Mouse (Mus musculus): ENCODE measurements around the gene Nhp2. TPM values are rescaled to one million over a fixed set of nuclear protein-coding genes. Genes with fewer than 3 reads are reported as not detected.
"Not testable (repeated sequence)": the region's sequence is repeated elsewhere in the genome, so short reads cannot be mapped to it uniquely, and the experiment has no call there.

Nhp2 gene
- polyA plus RNA-seq, 1 experiment from 2014 or later, result 155 TPM

DNA sequence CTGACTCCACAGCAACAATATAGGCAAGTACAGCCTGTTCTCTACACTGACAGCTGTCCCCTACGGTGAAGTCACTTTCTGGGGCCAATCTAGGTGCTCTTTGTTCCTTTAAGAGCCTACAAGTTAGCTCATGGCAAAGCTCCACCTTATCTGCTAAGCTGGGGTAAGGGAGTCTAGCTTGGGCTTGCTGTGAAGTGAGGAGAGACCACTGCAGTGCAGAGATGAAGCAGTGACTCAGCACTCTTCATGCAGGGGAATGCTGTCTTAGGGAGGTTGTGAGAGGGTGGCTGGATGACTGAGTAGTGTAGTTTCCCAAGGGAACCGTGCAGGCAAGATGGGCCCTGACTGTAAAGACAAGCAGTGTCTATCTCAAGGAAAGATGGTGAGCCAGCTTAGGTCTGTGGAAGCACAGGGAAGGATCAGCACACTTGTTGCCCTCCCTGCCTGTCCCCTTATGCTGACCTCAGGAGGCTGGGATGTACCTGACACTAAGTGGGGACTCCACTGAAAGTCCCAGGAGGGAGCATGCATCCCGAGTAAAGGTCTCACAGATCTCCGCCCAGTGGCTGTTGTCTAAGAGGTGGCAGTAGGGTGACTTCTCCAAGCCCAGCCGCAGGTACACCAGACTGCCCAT lies 5.8 kb downstream of the Nhp2 start:
- Histone ChIP-seq H3K9ac (no peak overlapping the region), H3K9me3 (no peaks in the 10 kb centered on the region), H3K4me2 (no peak overlapping the region), H3K27me3 (replicated peaks) (no peaks in the 10 kb centered on the region), H3K4me3 (replicated peaks) (no peak overlapping the region), H3K27ac (no peak overlapping the region), H3K4me1 (peaks cover 6% of the 10 kb centered on the region), H3K36me3 (peaks cover 45% of the 10 kb centered on the region)
- WGBS, result 75% methylated on average over 5 of the region's 5 CpGs
- no peak for ATAC-seq (ENCODE audit: insufficient read depth, low FRiP score, low read depth)

DNA sequence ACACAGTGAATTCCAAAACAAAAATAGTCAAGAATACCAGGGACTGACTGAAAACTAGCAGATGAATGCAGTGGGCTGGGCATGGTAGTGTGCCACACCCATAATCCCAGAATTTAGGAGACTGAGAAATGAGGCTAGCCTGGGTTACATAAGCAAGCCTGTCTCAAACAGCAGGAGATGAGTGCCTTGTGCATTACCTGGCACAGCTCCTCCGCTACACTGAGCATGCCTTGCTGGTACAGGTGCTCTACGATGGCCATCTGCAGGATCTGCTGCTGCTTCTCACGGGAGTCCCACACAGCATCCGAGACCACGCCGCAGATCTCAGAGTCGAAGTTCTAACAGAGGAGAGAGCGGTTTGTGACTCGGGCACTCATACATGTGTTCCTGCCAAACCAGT lies 7.9 kb downstream of the Nhp2 start:
- 92% methylated on average over 9 of the region's 9 CpGs for WGBS
- H3K36me3 ChIP-seq, result peaks cover 39% of the 10 kb centered on the region
- H3K4me2 ChIP-seq, result no peak overlapping the region
- ATAC-seq (ENCODE audit: insufficient read depth, low FRiP score, low read depth), result no peak
- no peak overlapping the region for H3K9ac ChIP-seq
- H3K27me3 ChIP-seq (replicated peaks), result no peaks in the 10 kb centered on the region
- no peaks in the 10 kb centered on the region for H3K9me3 ChIP-seq
- no peak overlapping the region for H3K27ac ChIP-seq
- no peak overlapping the region for H3K4me3 ChIP-seq (replicated peaks)
- no peaks in the 10 kb centered on the region for H3K4me1 ChIP-seq

DNA sequence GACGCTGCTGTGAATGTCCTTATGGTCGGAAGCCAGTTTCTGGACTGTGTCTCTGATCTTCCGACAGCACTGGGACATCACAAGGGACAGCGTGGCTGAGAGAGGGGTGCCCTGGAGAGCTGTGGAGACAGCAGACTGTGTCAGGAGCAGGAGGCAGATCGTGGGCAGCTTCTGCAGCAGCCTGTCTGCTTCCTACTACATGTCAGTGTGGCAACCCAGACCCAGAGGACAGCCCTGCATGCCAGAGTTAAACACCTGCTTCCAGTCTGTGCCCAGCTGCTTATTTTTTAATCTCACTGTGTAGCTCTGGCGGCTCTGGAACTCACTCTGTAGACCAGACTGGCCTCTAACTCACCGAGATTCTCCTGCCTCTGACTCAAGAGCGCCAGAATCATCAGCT lies 8.4 kb downstream of the Nhp2 start:
- Histone ChIP-seq H3K27ac (no peak overlapping the region), H3K36me3 (peaks cover 34% of the 10 kb centered on the region), H3K4me1 (no peaks in the 10 kb centered on the region), H3K27me3 (replicated peaks) (no peaks in the 10 kb centered on the region), H3K4me2 (no peak overlapping the region), H3K4me3 (replicated peaks) (no peak overlapping the region), H3K9me3 (no peaks in the 10 kb centered on the region), H3K9ac (no peak overlapping the region)
- WGBS, result 86% methylated on average over 8 of the region's 8 CpGs
- ATAC-seq (ENCODE audit: insufficient read depth, low FRiP score, low read depth), result no peak

DNA sequence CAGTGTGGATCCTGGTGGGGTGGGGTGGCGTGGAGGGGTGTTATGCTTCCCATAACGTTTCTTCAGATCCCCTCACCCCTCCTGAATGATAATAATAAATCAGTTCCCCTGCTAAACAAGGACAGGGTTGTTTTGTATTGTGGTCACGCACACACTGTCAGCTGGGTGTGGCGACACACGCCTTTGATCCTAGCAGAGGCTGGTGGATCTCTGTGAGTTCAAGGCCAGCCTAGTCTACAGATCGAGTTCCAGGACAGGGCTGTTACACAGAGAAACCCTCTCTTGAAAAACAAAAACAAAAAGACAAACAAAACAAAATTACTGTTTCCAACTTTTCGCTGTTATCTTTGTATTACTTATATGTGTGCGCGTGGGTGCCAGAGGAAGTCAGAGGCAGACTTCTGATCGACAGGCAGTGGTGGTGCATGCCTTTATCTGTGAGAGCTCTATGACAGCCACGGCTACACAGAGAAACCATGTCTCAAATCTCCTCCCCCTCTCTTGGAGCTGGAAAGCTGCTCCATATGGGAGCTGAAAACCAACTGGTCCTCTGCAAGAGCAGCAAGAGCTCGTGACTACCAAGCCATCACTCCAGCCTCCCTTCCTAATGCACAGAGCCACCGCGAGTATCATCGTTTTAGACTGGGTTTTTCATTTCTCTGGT lies 10.2 kb downstream of the Nhp2 start:
- WGBS, result 79% methylated on average over 15 of the region's 15 CpGs
- no peak for ATAC-seq (ENCODE audit: insufficient read depth, low FRiP score, low read depth)
- H3K9me3 ChIP-seq, result no peaks in the 10 kb centered on the region

DNA sequence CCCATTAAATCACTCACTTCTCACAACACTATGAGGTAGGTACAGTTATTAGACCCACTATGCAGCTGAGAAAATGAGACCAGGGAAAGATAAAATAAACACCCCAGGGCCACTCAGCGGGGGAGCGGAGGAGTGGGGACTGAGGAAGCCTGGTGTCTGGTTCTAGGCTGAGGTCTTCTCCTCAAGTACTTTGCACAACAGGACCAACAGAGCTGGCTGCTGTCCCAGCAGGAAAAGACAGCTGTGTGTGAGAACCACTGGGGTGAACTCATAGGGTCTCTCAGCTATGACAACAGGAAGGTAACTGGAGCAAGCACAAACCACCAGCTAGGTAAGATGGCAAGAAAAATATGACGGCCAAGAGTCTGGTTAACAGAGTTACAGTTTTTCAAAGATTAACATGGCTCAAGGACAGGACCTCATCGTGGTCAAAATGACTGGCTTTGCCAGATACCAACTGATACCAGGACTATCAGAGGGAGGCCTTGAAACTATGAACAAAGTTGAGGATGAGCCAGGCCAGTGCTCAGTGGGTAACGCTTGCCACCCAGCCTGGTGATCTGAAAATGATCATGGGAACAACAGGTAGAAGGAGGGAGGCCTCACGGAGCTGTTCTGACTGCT lies 12.7 kb downstream of the Nhp2 start:
- Histone ChIP-seq H3K4me1 (peaks cover 13% of the 10 kb centered on the region; the same call in 1 of the 2 replicates), H3K27ac (no peak overlapping the region), H3K27me3 (replicated peaks) (no peaks in the 10 kb centered on the region), H3K9ac (no peak overlapping the region), H3K4me2 (no peak overlapping the region), H3K4me3 (replicated peaks) (no peak overlapping the region), H3K9me3 (no peaks in the 10 kb centered on the region), H3K36me3 (peaks cover 4% of the 10 kb centered on the region; the same call in 1 of the 2 replicates)
- WGBS, result 80% methylated on average over 6 of the region's 6 CpGs
- ATAC-seq (ENCODE audit: insufficient read depth, low FRiP score, low read depth), result no peak

More for the DNA sequence above, 10.2 kb downstream of the Nhp2 start:
- peaks cover under 1% of the 10 kb centered on the region; the same call in 1 of the 2 replicates for H3K4me1 ChIP-seq
- peaks cover 16% of the 10 kb centered on the region for H3K36me3 ChIP-seq
- H3K27me3 ChIP-seq (replicated peaks), result no peaks in the 10 kb centered on the region
- no peak overlapping the region for H3K27ac ChIP-seq
- no peak overlapping the region for H3K4me2 ChIP-seq
- no peak overlapping the region for H3K4me3 ChIP-seq (replicated peaks)
- no peak overlapping the region for H3K9ac ChIP-seq

DNA sequence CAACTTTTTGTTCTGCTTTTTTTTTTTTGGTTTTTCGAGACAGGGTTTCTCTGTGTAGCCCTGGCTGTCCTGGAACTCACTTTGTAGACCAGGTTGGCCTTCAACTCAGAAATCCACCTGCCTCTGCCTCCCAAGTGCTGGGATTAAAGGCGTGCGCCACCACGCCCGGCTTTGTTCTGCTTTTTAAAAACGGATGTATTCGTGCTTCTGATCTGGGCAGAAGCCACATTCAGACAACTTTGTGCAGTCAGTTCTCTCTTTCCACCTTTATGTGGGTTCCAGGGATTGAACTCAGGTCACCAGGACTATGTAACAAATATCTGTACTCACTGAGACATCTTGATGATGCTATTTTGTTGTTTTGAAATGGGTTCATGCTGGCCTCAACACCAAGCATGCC lies 13.7 kb downstream of the Nhp2 start:
- peaks cover 20% of the 10 kb centered on the region; the same call in 1 of the 2 replicates for H3K4me1 ChIP-seq
- H3K27ac ChIP-seq; H3K36me3 ChIP-seq; H3K27me3 ChIP-seq (replicated peaks); ATAC-seq (ENCODE audit: insufficient read depth, low FRiP score, low read depth); H3K9me3 ChIP-seq; H3K4me3 ChIP-seq (replicated peaks); H3K4me2 ChIP-seq; H3K9ac ChIP-seq: not testable (repeated sequence)
- 95% methylated on average over 7 of the region's 7 CpGs for WGBS

DNA sequence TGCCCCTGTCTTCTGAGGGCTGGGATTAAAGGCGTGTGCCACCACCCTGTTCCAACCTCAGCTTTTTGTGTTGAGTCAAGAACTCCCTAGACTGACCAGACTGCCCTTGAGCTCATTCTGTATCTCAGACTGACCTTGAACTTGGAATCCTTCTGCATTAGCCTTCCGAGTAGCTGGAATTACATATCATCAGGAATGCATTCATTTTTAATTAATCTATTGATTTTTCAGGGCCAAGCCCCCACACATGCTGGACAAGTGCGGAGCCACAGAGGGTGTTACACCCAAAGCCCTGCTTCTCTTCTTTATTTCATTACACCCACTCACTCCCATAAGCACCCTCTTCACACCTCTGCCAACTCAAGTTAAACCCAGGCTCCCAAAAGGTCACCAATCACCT lies 14.2 kb downstream of the Nhp2 start:
- H3K4me1 ChIP-seq, result peaks cover 21% of the 10 kb centered on the region; the same call in 1 of the 2 replicates
- no peak overlapping the region for H3K4me2 ChIP-seq
- no peak overlapping the region for H3K27ac ChIP-seq
- 87% methylated on average over 3 of the region's 3 CpGs for WGBS
- no peaks in the 10 kb centered on the region; the same call in 1 of the 2 replicates for H3K36me3 ChIP-seq
- no peak overlapping the region for H3K9ac ChIP-seq
- H3K4me3 ChIP-seq (replicated peaks), result no peak overlapping the region
- H3K27me3 ChIP-seq (replicated peaks), result no peaks in the 10 kb centered on the region
- ATAC-seq (ENCODE audit: insufficient read depth, low FRiP score, low read depth), result no peak
- no peaks in the 10 kb centered on the region for H3K9me3 ChIP-seq

DNA sequence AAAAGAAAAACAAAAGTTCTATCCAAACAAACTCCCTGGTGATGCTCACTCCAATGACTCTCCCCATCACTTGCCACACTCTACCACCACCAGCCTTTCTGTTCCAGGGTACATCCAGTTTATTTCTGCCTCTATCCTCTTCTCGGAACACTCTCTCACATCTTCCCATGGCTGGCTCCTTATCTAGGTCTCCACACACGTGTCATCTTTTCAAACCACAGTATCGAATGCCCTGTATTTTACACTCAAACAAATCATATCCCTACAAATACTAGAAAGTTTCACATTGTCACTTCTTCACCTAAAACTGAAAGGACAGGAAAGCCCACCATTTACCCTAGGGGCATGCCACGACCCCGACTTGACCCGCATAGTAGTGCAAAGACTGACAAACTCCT lies 15.6 kb downstream of the Nhp2 start:
- H3K4me3 ChIP-seq (replicated peaks), result peak overlapping the region; percentile 74
- H3K4me1 ChIP-seq, result peaks cover 21% of the 10 kb centered on the region; the same call in 1 of the 2 replicates
- H3K27ac ChIP-seq, result peak overlapping the region; percentile 82
- WGBS, result 12% methylated on average over 6 of the region's 6 CpGs
- no peaks in the 10 kb centered on the region for H3K36me3 ChIP-seq
- H3K9ac ChIP-seq, result peak overlapping the region; percentile 69; the same call in 1 of the 2 replicates
- H3K9me3 ChIP-seq, result no peaks in the 10 kb centered on the region
- no peaks in the 10 kb centered on the region for H3K27me3 ChIP-seq (replicated peaks)
- ATAC-seq (ENCODE audit: insufficient read depth, low FRiP score, low read depth), result no peak
- peak overlapping the region; percentile 82 for H3K4me2 ChIP-seq

DNA sequence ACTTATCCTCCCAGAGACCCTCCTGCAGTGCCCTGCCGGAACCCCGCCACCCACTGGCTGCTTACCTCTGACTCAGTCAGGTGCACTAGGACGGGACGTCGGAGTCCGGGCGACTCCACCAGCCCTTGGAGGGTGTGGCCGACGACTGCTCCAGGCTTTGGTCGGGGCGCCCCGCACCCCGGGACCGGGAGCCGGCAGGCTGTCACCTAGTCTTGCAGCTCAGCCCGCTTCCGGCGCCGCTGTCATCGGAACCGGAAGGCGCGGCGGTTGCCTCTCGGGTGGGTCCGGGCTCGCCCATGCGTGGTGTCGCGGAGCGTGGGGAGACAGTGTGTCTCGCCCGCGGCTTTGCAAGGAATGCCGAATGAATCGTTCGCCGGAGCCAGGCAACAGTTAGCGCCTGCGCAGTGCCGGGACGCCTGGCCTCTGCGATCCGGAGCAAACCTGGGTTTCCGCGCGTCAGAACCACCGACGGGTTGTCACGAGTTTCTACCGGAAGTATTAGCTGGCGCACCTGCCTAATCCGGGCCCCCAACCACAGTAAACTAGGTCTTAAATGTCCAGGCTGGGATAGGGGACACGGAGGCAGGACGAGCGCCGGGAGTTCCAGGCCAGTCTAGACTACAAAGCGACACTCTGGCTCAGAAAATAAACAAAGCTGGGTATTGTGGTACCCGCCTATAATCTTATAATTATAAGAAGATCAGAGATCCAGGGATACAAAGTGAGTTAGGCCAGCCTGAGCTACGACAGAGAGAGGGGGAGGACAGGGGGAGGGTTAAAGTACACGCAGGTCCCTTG lies 16.2 kb downstream of the Nhp2 start, which contains the start of gene Rmnd5b:
Gene Rmnd5b (minus strand): TSS at position 372 of the 798 bp plus-strand sequence.
- peak within 1 kb of the TSS; percentile 82 for H3K27ac ChIP-seq
- H3K36me3 ChIP-seq, result no peaks in the 10 kb centered on the region
- H3K9ac ChIP-seq, result peak within 1 kb of the TSS; percentile 69
- under 1% methylated on average over 61 of the region's 61 CpGs for WGBS
- H3K9me3 ChIP-seq, result no peaks in the 10 kb centered on the region
- no peaks in the 10 kb centered on the region for H3K27me3 ChIP-seq (replicated peaks)
- H3K4me2 ChIP-seq, result peak within 1 kb of the TSS; percentile 82
- peak within 1 kb of the TSS; percentile 74 for H3K4me3 ChIP-seq (replicated peaks)
- H3K4me1 ChIP-seq, result peaks cover 21% of the 10 kb centered on the region; the same call in 1 of the 2 replicates
- peak; percentile 83 for ATAC-seq (ENCODE audit: insufficient read depth, low FRiP score, low read depth)

DNA sequence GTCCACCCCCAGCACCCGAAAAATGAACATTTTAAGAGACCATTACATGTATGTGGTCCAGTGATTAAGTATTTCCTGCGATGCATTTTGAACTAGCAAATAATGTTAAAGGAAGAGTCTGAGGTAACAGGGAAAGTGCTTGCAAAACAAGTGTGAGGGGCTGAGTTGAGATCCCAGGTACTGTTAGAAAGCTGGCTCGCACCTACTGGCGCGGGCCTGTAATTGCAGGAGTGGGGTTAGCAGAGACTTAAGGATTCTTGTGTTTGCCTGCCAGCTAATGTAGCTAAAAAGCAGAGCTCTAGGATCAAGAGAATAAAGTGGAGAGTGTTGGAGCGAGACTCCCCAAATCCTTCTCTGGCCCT lies 16.8 kb downstream of the Nhp2 start:
- Histone ChIP-seq H3K27me3 (replicated peaks) (no peaks in the 10 kb centered on the region), H3K36me3 (no peaks in the 10 kb centered on the region), H3K4me3 (replicated peaks) (peak overlapping the region; percentile 74), H3K9me3 (no peaks in the 10 kb centered on the region), H3K27ac (peak overlapping the region; percentile 82), H3K4me2 (peak overlapping the region; percentile 82), H3K9ac (peak overlapping the region; percentile 69), H3K4me1 (peaks cover 21% of the 10 kb centered on the region; the same call in 1 of the 2 replicates)
- WGBS, result 3% methylated on average over 6 of the region's 6 CpGs
- peak; percentile 32; the same call in 1 of the 2 replicates for ATAC-seq (ENCODE audit: insufficient read depth, low FRiP score, low read depth)

DNA sequence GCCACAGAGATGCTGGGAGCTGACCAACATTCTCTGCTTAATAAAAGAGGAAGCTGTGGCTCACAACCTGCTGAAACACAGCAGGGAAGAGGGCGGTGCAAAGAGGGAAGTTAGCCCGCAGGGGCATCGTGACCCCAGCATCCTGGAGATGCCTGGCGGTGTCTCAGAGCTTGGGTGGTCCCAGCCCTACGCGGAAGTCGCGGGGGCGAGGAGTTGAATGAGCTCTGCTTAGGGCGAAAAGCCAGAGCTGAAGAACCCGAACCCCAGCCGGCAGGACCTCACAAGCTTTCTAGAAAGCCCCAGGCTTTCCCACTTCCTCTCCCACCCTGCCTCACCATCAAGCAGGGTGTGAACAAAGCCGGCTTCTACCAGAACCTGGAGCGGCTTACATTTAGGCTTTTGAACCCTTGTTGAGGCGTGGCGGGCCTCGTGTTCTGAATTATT lies 18.5 kb downstream of the Nhp2 start:
- Histone ChIP-seq H3K4me3 (replicated peaks) (peak overlapping the region; percentile 18), H3K27ac (peak overlapping the region; percentile 66), H3K4me2 (peak overlapping the region; percentile 50), H3K4me1 (peaks cover 21% of the 10 kb centered on the region; the same call in 1 of the 2 replicates), H3K27me3 (replicated peaks) (no peaks in the 10 kb centered on the region), H3K36me3 (no peaks in the 10 kb centered on the region), H3K9me3 (no peaks in the 10 kb centered on the region), H3K9ac (no peak overlapping the region)
- ATAC-seq (ENCODE audit: insufficient read depth, low FRiP score, low read depth), result no peak
- 7% methylated on average over 17 of the region's 17 CpGs for WGBS

All from stomach, embryonic 15.5 days (tissue).